Mouse (Mus musculus) hindbrain, postnatal 0 days (tissue): ENCODE results near the gene Efcab3. TPM values are rescaled to one million over a fixed set of nuclear protein-coding genes. Genes with fewer than 3 reads are reported as not detected.

Experiments
- ATAC-seq: fragments of 200-750 bp; cut with Nextera tagmentation; 2 replicates; pipeline ENCODE4 v1.8.0; 2017; ENCODE audit warnings: mild to moderate bottlenecking, moderate TSS enrichment, moderate library complexity
- DNase-seq: peaks from one replicate; pipeline ENCODE4 v3.0.0-alpha.2; 2015; ENCODE audit warnings: low spot score
- H3K27ac ChIP-seq: fragments of 300-500 bp; sonication (generic); 2 replicates; pipeline ENCODE4 v1.5.1; 2014; ENCODE audit warnings: mild to moderate bottlenecking
- H3K27me3 ChIP-seq: fragments of 300-500 bp; sonication (generic); 2 replicates; pipeline ENCODE4 v1.6.1; 2014; ENCODE audit warnings: low read length, mixed read lengths; ENCODE audit not compliant: insufficient read depth
- H3K36me3 ChIP-seq: fragments of 300-500 bp; sonication (generic); 2 replicates; pipeline ENCODE4 v1.6.1; 2014; ENCODE audit warnings: low read length, mixed read lengths; ENCODE audit not compliant: insufficient read depth
- H3K4me1 ChIP-seq: fragments of 300-500 bp; sonication (generic); 2 replicates; pipeline ENCODE4 v1.6.1; 2014; ENCODE audit warnings: antibody characterized with exemption, low read length, mixed read lengths; ENCODE audit not compliant: insufficient read depth
- H3K4me2 ChIP-seq: fragments of 300-500 bp; sonication (generic); 2 replicates; pipeline ENCODE4 v1.6.1; 2014; ENCODE audit warnings: low read depth, mild to moderate bottlenecking, low read length, moderate library complexity, mixed read lengths
- H3K4me3 ChIP-seq: fragments of 300-500 bp; sonication (generic); 2 replicates; pipeline ENCODE4 v1.5.1; 2014; ENCODE audit warnings: low read length
- H3K9ac ChIP-seq: fragments of 300-500 bp; sonication (generic); replicated peaks from 2 replicates; pipeline ENCODE4 v1.6.1; 2014; ENCODE audit warnings: mild to moderate bottlenecking, low read length, moderate library complexity, mixed read lengths
- H3K9me3 ChIP-seq: fragments of 300-500 bp; sonication (generic); 2 replicates; pipeline ENCODE4 v1.6.1; 2016; ENCODE audit warnings: low read length, mixed read lengths
- CTCF ChIP-seq: IDR thresholded peaks from 2 replicates; pipeline ENCODE4 v1.5.1; 2016; ENCODE audit warnings: antibody characterized with exemption, control low read depth, low read depth
- WGBS: fragments of 180-500 bp; shearing (Covaris S2); extraction: QIAGEN DNeasy Blood & Tissue Kit; methylation state at CpG from one replicate; pipeline ENCODE4 v1.1.7; 2014; 5-methylcytosine and 5-hydroxymethylcytosine counted together
- polyA plus RNA-seq: library from polyadenylated mRNA; unstranded; fragments of >200 nt; fragmentation: Nextera tagmentation; extraction: Ambion mirVana; gene quantifications from 2 replicates; pipeline ENCODE4 v1.2.1, GENCODE M21; 2015
- total RNA-seq: library from RNA; depleted of rRNA; stranded (reverse); fragments of >200 nt; gene quantifications from 2 replicates; pipeline ENCODE4 v1.2.3, GENCODE M21; 2014

Efcab3 gene
- total and polyA plus RNA-seq, 2 experiments from 2014 or later, result 0.25 TPM; not detected in 1

GRCm38 (mm10) chr11:105145211-105145610 is 81.8 kb downstream of the Efcab3 start:
- H3K4me2 ChIP-seq, result no peak overlapping the region
- no peak for TF ChIP-seq CTCF
- H3K9me3 ChIP-seq, result no peaks in the 10 kb centered on the region
- peaks cover 10% of the 10 kb centered on the region; the same call in 1 of the 2 replicates for H3K36me3 ChIP-seq
- 86% methylated on average over 10 of the region's 10 CpGs for WGBS
- H3K4me3 ChIP-seq, result no peak overlapping the region
- H3K9ac ChIP-seq, result no peak overlapping the region
- no peak overlapping the region for H3K27ac ChIP-seq
- ATAC-seq, result no peak
- H3K4me1 ChIP-seq, result no peaks in the 10 kb centered on the region
- DNase-seq, result no peak
- H3K27me3 ChIP-seq, result no peaks in the 10 kb centered on the region

GRCm38 (mm10) chr11:105146593-105146992 is 83.2 kb downstream of the Efcab3 start, which contains the start of gene Gm10842:
Gene Gm10842 (plus strand): TSS chr11:105146893.
- ATAC-seq, result no peak
- 63% methylated on average over 3 of the region's 3 CpGs for WGBS
- H3K4me3 ChIP-seq, result no peak within 1 kb of the TSS

GRCm38 (mm10) chr11:105149353-105149752 is 86.0 kb downstream of the Efcab3 start:
- DNase-seq (no peak), ATAC-seq (no peak)
- Histone ChIP-seq H3K9ac (no peak overlapping the region), H3K27ac (no peak overlapping the region), H3K27me3 (no peaks in the 10 kb centered on the region), H3K4me1 (peaks cover 5% of the 10 kb centered on the region; the same call in 1 of the 2 replicates), H3K36me3 (no peaks in the 10 kb centered on the region), H3K4me2 (no peak overlapping the region), H3K9me3 (no peaks in the 10 kb centered on the region), H3K4me3 (no peak overlapping the region)
- no peak for TF ChIP-seq CTCF
- WGBS, result 79% methylated on average over 3 of the region's 3 CpGs

More at GRCm38 (mm10) chr11:105146593-105146992, 83.2 kb downstream of the Efcab3 start, which contains the start of gene Gm10842:
- Histone ChIP-seq H3K27me3 (no peaks in the 10 kb centered on the region), H3K4me2 (no peak within 1 kb of the TSS), H3K36me3 (no peaks in the 10 kb centered on the region), H3K4me1 (no peaks in the 10 kb centered on the region), H3K9ac (no peak within 1 kb of the TSS), H3K27ac (no peak within 1 kb of the TSS), H3K9me3 (no peaks in the 10 kb centered on the region)
- DNase-seq, result no peak
- TF ChIP-seq CTCF, result no peak

GRCm38 (mm10) chr11:105149766-105150165 is 86.4 kb downstream of the Efcab3 start:
- no peaks in the 10 kb centered on the region for H3K36me3 ChIP-seq
- ATAC-seq (no peak), DNase-seq (no peak)
- H3K27me3 ChIP-seq, result no peaks in the 10 kb centered on the region
- H3K9me3 ChIP-seq, result no peaks in the 10 kb centered on the region
- H3K9ac ChIP-seq, result no peak overlapping the region
- 100% methylated on average over 1 of the region's 1 CpGs for WGBS
- no peak overlapping the region for H3K27ac ChIP-seq
- peaks cover 5% of the 10 kb centered on the region; the same call in 1 of the 2 replicates for H3K4me1 ChIP-seq
- TF ChIP-seq CTCF, result no peak
- no peak overlapping the region for H3K4me3 ChIP-seq
- H3K4me2 ChIP-seq, result no peak overlapping the region

- Histone ChIP-seq H3K4me3 (no peak overlapping the region), H3K36me3 (no peaks in the 10 kb centered on the region), H3K4me1 (peaks cover 5% of the 10 kb centered on the region; the same call in 1 of the 2 replicates), H3K9ac (no peak overlapping the region), H3K9me3 (no peaks in the 10 kb centered on the region), H3K27me3 (no peaks in the 10 kb centered on the region), H3K4me2 (no peak overlapping the region), H3K27ac (no peak overlapping the region)
- 47% methylated on average over 4 of the region's 4 CpGs for WGBS
- DNase-seq, result no peak
- no peak for TF ChIP-seq CTCF
- ATAC-seq, result no peak
Measured at GRCm38 (mm10) chr11:105150691-105151090, 87.3 kb downstream of the Efcab3 start.

GRCm38 (mm10) chr11:105151226-105152016 is 88.0 kb downstream of the Efcab3 start:
- no peaks in the 10 kb centered on the region for H3K36me3 ChIP-seq
- H3K27ac ChIP-seq, result no peak overlapping the region
- H3K27me3 ChIP-seq, result no peaks in the 10 kb centered on the region
- DNase-seq (no peak), ATAC-seq (peak; percentile 56; the same call in 1 of the 2 replicates)
- peak overlapping the region; percentile 27 for H3K4me2 ChIP-seq
- no peaks in the 10 kb centered on the region for H3K9me3 ChIP-seq
- TF ChIP-seq CTCF, result no peak
- no peak overlapping the region for H3K4me3 ChIP-seq
- 26% methylated on average over 18 of the region's 19 CpGs for WGBS
- H3K9ac ChIP-seq, result 0 out of 2 replicates have a peak overlapping the region, but pooled peaks have one; percentile 5
- H3K4me1 ChIP-seq, result peaks cover 5% of the 10 kb centered on the region; the same call in 1 of the 2 replicates

GRCm38 (mm10) chr11:105152017-105152300 is 88.6 kb downstream of the Efcab3 start:
- Histone ChIP-seq H3K36me3 (no peaks in the 10 kb centered on the region), H3K4me1 (peaks cover 5% of the 10 kb centered on the region; the same call in 1 of the 2 replicates), H3K27me3 (no peaks in the 10 kb centered on the region), H3K4me3 (no peak overlapping the region), H3K9me3 (no peaks in the 10 kb centered on the region), H3K4me2 (no peak overlapping the region), H3K9ac (no peak overlapping the region), H3K27ac (no peak overlapping the region)
- ATAC-seq (no peak), DNase-seq (no peak)
- WGBS, result 93% methylated on average over 2 of the region's 4 CpGs
- TF ChIP-seq CTCF, result no peak
